Mouse (Mus musculus): ENCODE measurements around the gene Tapbp.
"Not testable (repeated sequence)": the region's sequence is repeated elsewhere in the genome, so short reads cannot be mapped to it uniquely, and the experiment has no call there.

Tapbp gene

GRCm38 (mm10) chr17:33903911-33904651 lies 11.6 kb upstream of the Tapbp start:
- not testable (repeated sequence) for DNase-seq (ENCODE audit: low spot score)

GRCm38 (mm10) chr17:33904835-33905234 lies 10.9 kb upstream of the Tapbp start, which contains the start of gene Platr17:
Platr17 (plus strand) TSS chr17:33905135.
- not testable (repeated sequence) for DNase-seq (ENCODE audit: low spot score)

GRCm38 (mm10) chr17:33908331-33909076 lies 7.2 kb upstream of the Tapbp start:
- DNase-seq (ENCODE audit: low spot score): peak; percentile 45

- DNase-seq (ENCODE audit: low spot score): peak; percentile 98
These were observed 6.4 kb upstream of the Tapbp start, which contains the start of gene Daxx for GRCm38 (mm10) chr17:33909077-33909868. Daxx (plus strand) TSS chr17:33909414.

- DNase-seq (ENCODE audit: low spot score): no peak
These were observed 5.8 kb upstream of the Tapbp start for GRCm38 (mm10) chr17:33909869-33910250.

- no peak for DNase-seq (ENCODE audit: low spot score)
These were observed 5.2 kb upstream of the Tapbp start for GRCm38 (mm10) chr17:33910346-33911051.

GRCm38 (mm10) chr17:33911052-33911812 lies 4.5 kb upstream of the Tapbp start:
- DNase-seq (ENCODE audit: low spot score): no peak

GRCm38 (mm10) chr17:33911813-33912414 lies 3.8 kb upstream of the Tapbp start:
- DNase-seq (ENCODE audit: low spot score): no peak

GRCm38 (mm10) chr17:33913264-33913663 lies 2.4 kb upstream of the Tapbp start:
- DNase-seq (ENCODE audit: low spot score): no peak

- no peak for DNase-seq (ENCODE audit: low spot score)
These were observed 1.8 kb upstream of the Tapbp start for GRCm38 (mm10) chr17:33913905-33914304.

- no peak for DNase-seq (ENCODE audit: low spot score)
These were observed 719 bp upstream of the Tapbp start for GRCm38 (mm10) chr17:33914969-33915391.

- no peak for DNase-seq (ENCODE audit: low spot score)
These were observed 595 bp downstream of the Tapbp start for GRCm38 (mm10) chr17:33916294-33916693.

GRCm38 (mm10) chr17:33916847-33917655 lies 1.4 kb downstream of the Tapbp start:
- no peak for DNase-seq (ENCODE audit: low spot score)

GRCm38 (mm10) chr17:33917656-33918292 lies 2.1 kb downstream of the Tapbp start:
- DNase-seq (ENCODE audit: low spot score): no peak

GRCm38 (mm10) chr17:33918293-33919203 lies 2.8 kb downstream of the Tapbp start:
- DNase-seq (ENCODE audit: low spot score): peak; percentile 44

- DNase-seq (ENCODE audit: low spot score): peak; percentile 71
These were observed 3.9 kb downstream of the Tapbp start for GRCm38 (mm10) chr17:33919351-33920281.

Data from urinary bladder, postnatal 25 days (tissue).